Mouse (Mus musculus) cortical plate, adult 2 months (tissue): ENCODE measurements at regions not wholly inside any gene's neighbourhood (a gene's known extent, or its start where the extent isn't known, plus 50 kb on each side); places are given as distances from the start of the nearest gene placed in this dataset.

Source experiments
- CTCF ChIP-seq: fragments of 200-500 bp; IDR thresholded peaks from 2 replicates; pipeline ENCODE4 v1.5.1; 2011; ENCODE audit warnings: mild to moderate bottlenecking, control low read depth, low read length; ENCODE audit not compliant: insufficient read depth; ENCODE audit errors: extremely low read depth
- POLR2A ChIP-seq: fragments of 200-500 bp; IDR thresholded peaks from 2 replicates; pipeline ENCODE4 v1.6.1; 2011; ENCODE audit warnings: mild to moderate bottlenecking, low read length, control low read depth; ENCODE audit not compliant: insufficient read depth; ENCODE audit errors: extremely low read depth

GRCm38 (mm10) chr10:68355471-68356092, 77.0 kb upstream of the Arid5b start:
- TF ChIP-seq CTCF (no peak), POLR2A (no peak)
